Mouse (Mus musculus): Measurements from ENCODE around the gene Rabggta.

DNA sequence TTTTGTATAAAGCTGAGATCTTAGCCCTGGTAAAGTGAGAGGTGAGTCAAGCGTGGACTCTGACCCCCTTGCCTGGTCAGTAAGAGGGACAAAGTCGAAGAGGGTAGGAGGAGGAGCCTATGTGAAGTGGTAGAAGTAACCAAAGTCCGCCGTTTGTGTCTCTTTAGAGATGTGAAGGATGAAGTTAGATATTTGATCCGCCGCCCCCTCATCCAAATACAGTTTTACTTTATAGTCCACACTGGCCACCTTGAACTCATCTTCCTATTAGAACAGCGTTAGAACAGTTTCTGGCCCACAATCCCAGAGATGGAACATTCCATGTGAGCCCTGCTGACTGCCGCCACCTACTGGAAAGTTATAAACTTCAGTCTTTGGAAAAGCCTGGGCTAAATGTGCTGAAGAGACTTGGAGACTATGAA, 36.3 kb upstream of the Rabggta start, which contains the start of gene Cideb:
- TF ChIP-seq GATA1 (IDR thresholded peaks at IDR 0.05; ENCODE audit: borderline replicate concordance, low read length) (no peak), FLI1 (IDR thresholded peaks at IDR 0.05; ENCODE audit: low read length) (no peak)
